Mouse (Mus musculus) embryonic fibroblast, embryonic 13.5 days (primary cell): ENCODE measurements at regions not wholly inside any gene's neighbourhood (a gene's known extent, or its start where the extent isn't known, plus 50 kb on each side); places are given as distances from the start of the nearest gene placed in this dataset.

Experiments
- CTCF ChIP-seq: IDR thresholded peaks from 2 replicates; pipeline ENCODE4 v1.5.1; 2011; ENCODE audit warnings: mild to moderate bottlenecking, control low read depth, low read length, moderate library complexity, borderline replicate concordance; ENCODE audit not compliant: insufficient read depth
- POLR2A ChIP-seq: IDR thresholded peaks from 2 replicates; pipeline ENCODE4 v1.6.1; 2011; ENCODE audit warnings: low read depth, mild to moderate bottlenecking, control low read depth, low read length, moderate library complexity

GRCm38 (mm10) chr12:26796367-26796766, 327.4 kb downstream of the Cmpk2 start:
- TF ChIP-seq POLR2A (no peak), CTCF (no peak)
